Mouse (Mus musculus) stomach, embryonic 14.5 days (tissue): ENCODE data around the gene Zfp385c. TPM values are rescaled to one million over a fixed set of nuclear protein-coding genes. Genes with fewer than 3 reads are reported as not detected.
A peak's percentile ranks its signal among the peaks of the same experiment; 100 is the strongest.

Experiments used
- ATAC-seq: fragments of 200-750 bp; cut with Nextera tagmentation; 2 replicates; pipeline ENCODE4 v1.8.0; 2017; ENCODE audit warnings: low read depth, moderate TSS enrichment; ENCODE audit not compliant: insufficient number of reproducible peaks, insufficient read depth, low FRiP score
- H3K27ac ChIP-seq: fragments of 300-500 bp; sonication (generic); 2 replicates; pipeline ENCODE4 v1.5.1; 2014; ENCODE audit warnings: mild to moderate bottlenecking, low read length, moderate library complexity, mixed read lengths
- H3K27me3 ChIP-seq: fragments of 300-500 bp; sonication (generic); 2 replicates; pipeline ENCODE4 v1.6.1; 2014; ENCODE audit warnings: low read length, control low read depth, mixed read lengths; ENCODE audit not compliant: control insufficient read depth, insufficient read depth
- H3K36me3 ChIP-seq: fragments of 300-500 bp; sonication (generic); 2 replicates; pipeline ENCODE4 v1.6.1; 2014; ENCODE audit warnings: mild to moderate bottlenecking, control low read depth, low read length, moderate library complexity, mixed read lengths; ENCODE audit not compliant: control insufficient read depth, insufficient read depth
- H3K4me1 ChIP-seq: fragments of 300-500 bp; sonication (generic); 2 replicates; pipeline ENCODE4 v1.6.1; 2014; ENCODE audit warnings: low read length, control low read depth, mixed read lengths; ENCODE audit not compliant: control insufficient read depth, insufficient read depth
- H3K4me2 ChIP-seq: fragments of 300-500 bp; sonication (generic); replicated peaks from 2 replicates; pipeline ENCODE4 v1.6.1; 2014; ENCODE audit warnings: low read depth, low read length, control low read depth
- H3K4me3 ChIP-seq: fragments of 300-500 bp; sonication (generic); 2 replicates; pipeline ENCODE4 v1.5.1; 2014; ENCODE audit warnings: low read depth, low read length, control low read depth
- H3K9ac ChIP-seq: fragments of 300-500 bp; sonication (generic); replicated peaks from 2 replicates; pipeline ENCODE4 v1.6.1; 2014; ENCODE audit warnings: low read depth, mild to moderate bottlenecking, control low read depth, low read length, moderate library complexity, mixed read lengths
- H3K9me3 ChIP-seq: fragments of 300-500 bp; sonication (generic); 2 replicates; pipeline ENCODE4 v1.6.1; 2016; ENCODE audit warnings: low read depth, low read length, control low read depth; ENCODE audit not compliant: control insufficient read depth
- WGBS: fragments of 180-500 bp; shearing (Covaris S2); extraction: QIAGEN DNeasy Blood & Tissue Kit; methylation state at CpG from one replicate; pipeline ENCODE4 v1.1.7; 2014; 5-methylcytosine and 5-hydroxymethylcytosine counted together
- polyA plus RNA-seq: library from polyadenylated mRNA; unstranded; fragments of >200 nt; fragmentation: Nextera tagmentation; extraction: Ambion mirVana; gene quantifications from 2 replicates; pipeline ENCODE4 v1.2.1, GENCODE M21; 2014

The Zfp385c gene
- polyA plus RNA-seq, 1 experiment from 2014 or later: not detected

- Histone ChIP-seq H3K4me3 (no peak overlapping the region), H3K4me2 (0 out of 2 replicates have a peak overlapping the region, but pooled peaks have one; percentile 16), H3K9ac (no peak overlapping the region), H3K4me1 (peaks cover 13% of the 10 kb centered on the region), H3K36me3 (no peaks in the 10 kb centered on the region; the same call in 1 of the 2 replicates), H3K9me3 (no peaks in the 10 kb centered on the region), H3K27ac (no peak overlapping the region), H3K27me3 (no peaks in the 10 kb centered on the region)
- ATAC-seq: no peak
- 86% methylated on average over 9 of the region's 9 CpGs for WGBS
Measured at GRCm38 (mm10) chr11:100735134-100735865, 43.0 kb upstream of the Zfp385c start.

- no peaks in the 10 kb centered on the region for H3K9me3 ChIP-seq
- WGBS: 88% methylated on average over 6 of the region's 6 CpGs
- H3K36me3 ChIP-seq: peaks cover 5% of the 10 kb centered on the region
- H3K27ac ChIP-seq: no peak overlapping the region
- no peak overlapping the region for H3K4me2 ChIP-seq
- no peak overlapping the region for H3K4me3 ChIP-seq
- H3K4me1 ChIP-seq: no peaks in the 10 kb centered on the region
- no peak for ATAC-seq
- no peaks in the 10 kb centered on the region for H3K27me3 ChIP-seq
- H3K9ac ChIP-seq: no peak overlapping the region
Measured at GRCm38 (mm10) chr11:100730477-100731205, 38.4 kb upstream of the Zfp385c start.

- Histone ChIP-seq H3K4me3 (no peak overlapping the region), H3K9me3 (no peaks in the 10 kb centered on the region), H3K27me3 (no peaks in the 10 kb centered on the region), H3K4me1 (peaks cover 5% of the 10 kb centered on the region), H3K9ac (no peak overlapping the region), H3K4me2 (no peak overlapping the region), H3K27ac (no peak overlapping the region), H3K36me3 (peaks cover 5% of the 10 kb centered on the region)
- 88% methylated on average over 4 of the region's 4 CpGs for WGBS
- ATAC-seq: no peak
Measured at GRCm38 (mm10) chr11:100729976-100730375, 37.7 kb upstream of the Zfp385c start.

GRCm38 (mm10) chr11:100728601-100729000 lies 36.3 kb upstream of the Zfp385c start:
- Histone ChIP-seq H3K27ac (no peak overlapping the region), H3K36me3 (peaks cover 5% of the 10 kb centered on the region), H3K4me3 (no peak overlapping the region), H3K4me2 (no peak overlapping the region), H3K4me1 (peaks cover 12% of the 10 kb centered on the region), H3K9ac (no peak overlapping the region), H3K9me3 (no peaks in the 10 kb centered on the region), H3K27me3 (no peaks in the 10 kb centered on the region)
- ATAC-seq: no peak
- 75% methylated on average over 6 of the region's 6 CpGs for WGBS

- Histone ChIP-seq H3K4me3 (no peak overlapping the region), H3K4me2 (no peak overlapping the region), H3K27me3 (no peaks in the 10 kb centered on the region), H3K9me3 (no peaks in the 10 kb centered on the region), H3K9ac (no peak overlapping the region), H3K4me1 (peaks cover 12% of the 10 kb centered on the region), H3K27ac (no peak overlapping the region), H3K36me3 (peaks cover 5% of the 10 kb centered on the region)
- WGBS: 96% methylated on average over 3 of the region's 3 CpGs
- ATAC-seq: no peak
Measured at GRCm38 (mm10) chr11:100727201-100727600, 34.9 kb upstream of the Zfp385c start.

GRCm38 (mm10) chr11:100724919-100725512 lies 32.8 kb upstream of the Zfp385c start:
- H3K9me3 ChIP-seq: no peaks in the 10 kb centered on the region
- 37% methylated on average over 5 of the region's 5 CpGs for WGBS
- no peaks in the 10 kb centered on the region for H3K27me3 ChIP-seq
- peak overlapping the region; percentile 58 for H3K27ac ChIP-seq
- peaks cover 17% of the 10 kb centered on the region for H3K4me1 ChIP-seq
- H3K36me3 ChIP-seq: peaks cover 5% of the 10 kb centered on the region
- no peak overlapping the region for H3K9ac ChIP-seq
- H3K4me2 ChIP-seq: no peak overlapping the region; the same call in 1 of the 2 replicates
- ATAC-seq: no peak
- no peak overlapping the region for H3K4me3 ChIP-seq

- 51% methylated on average over 2 of the region's 2 CpGs for WGBS
- Histone ChIP-seq H3K9ac (no peak overlapping the region), H3K9me3 (no peaks in the 10 kb centered on the region), H3K27me3 (no peaks in the 10 kb centered on the region), H3K4me2 (no peak overlapping the region), H3K27ac (no peak overlapping the region), H3K4me3 (no peak overlapping the region), H3K36me3 (peaks cover 7% of the 10 kb centered on the region; the same call in 1 of the 2 replicates), H3K4me1 (peaks cover 17% of the 10 kb centered on the region)
- no peak for ATAC-seq
Measured at GRCm38 (mm10) chr11:100722493-100723028, 30.3 kb upstream of the Zfp385c start.

GRCm38 (mm10) chr11:100721776-100722492 lies 29.7 kb upstream of the Zfp385c start:
- no peak overlapping the region for H3K4me2 ChIP-seq
- H3K27me3 ChIP-seq: no peaks in the 10 kb centered on the region
- no peak for ATAC-seq
- 73% methylated on average over 8 of the region's 8 CpGs for WGBS
- H3K4me1 ChIP-seq: peaks cover 17% of the 10 kb centered on the region
- no peaks in the 10 kb centered on the region for H3K9me3 ChIP-seq
- peaks cover 11% of the 10 kb centered on the region for H3K36me3 ChIP-seq
- H3K4me3 ChIP-seq: no peak overlapping the region
- H3K9ac ChIP-seq: no peak overlapping the region
- 0 out of 2 replicates have a peak overlapping the region, but pooled peaks have one; percentile 28 for H3K27ac ChIP-seq
